Mouse (Mus musculus) neural tube, embryonic 13.5 days (tissue): Measurements from ENCODE around the gene Pmepa1. TPM values are rescaled to one million over a fixed set of nuclear protein-coding genes. Genes with fewer than 3 reads are reported as not detected.

ENCODE experiments used
- ATAC-seq: fragments of 200-750 bp; cut with Nextera tagmentation; 2 replicates; pipeline ENCODE4 v1.8.0; 2017; ENCODE audit warnings: low read depth, mild to moderate bottlenecking, moderate TSS enrichment, moderate library complexity
- H3K27ac ChIP-seq: fragments of 300-500 bp; sonication (generic); replicated peaks from 2 replicates; pipeline ENCODE4 v1.5.1; 2015; ENCODE audit warnings: moderate library complexity, mild to moderate bottlenecking, inconsistent platforms
- H3K27me3 ChIP-seq: fragments of 300-500 bp; sonication (generic); 2 replicates; pipeline ENCODE4 v1.6.1; 2015; ENCODE audit warnings: mild to moderate bottlenecking, inconsistent platforms
- H3K36me3 ChIP-seq: fragments of 300-500 bp; sonication (generic); 2 replicates; pipeline ENCODE4 v1.6.1; 2015; ENCODE audit warnings: mild to moderate bottlenecking, inconsistent platforms
- H3K4me1 ChIP-seq: fragments of 300-500 bp; sonication (generic); replicated peaks from 2 replicates; pipeline ENCODE4 v1.6.1; 2015; ENCODE audit warnings: inconsistent platforms
- H3K4me2 ChIP-seq: fragments of 300-500 bp; sonication (generic); 2 replicates; pipeline ENCODE4 v1.6.1; 2015; ENCODE audit warnings: inconsistent platforms, mild to moderate bottlenecking, moderate library complexity
- H3K4me3 ChIP-seq: fragments of 300-500 bp; sonication (generic); 2 replicates; pipeline ENCODE4 v1.5.1; 2015; ENCODE audit warnings: mild to moderate bottlenecking, inconsistent platforms
- H3K9ac ChIP-seq: fragments of 300-500 bp; sonication (generic); 2 replicates; pipeline ENCODE4 v1.6.1; 2015; ENCODE audit warnings: moderate library complexity, mild to moderate bottlenecking, inconsistent platforms
- H3K9me3 ChIP-seq: fragments of 300-500 bp; sonication (generic); 2 replicates; pipeline ENCODE4 v1.6.1; 2016; ENCODE audit warnings: inconsistent platforms
- WGBS: fragments of 180-500 bp; shearing (Covaris S2); methylation state at CpG from one replicate; pipeline ENCODE4 v1.1.7; 2015; 5-methylcytosine and 5-hydroxymethylcytosine counted together
- polyA plus RNA-seq: library from polyadenylated mRNA; unstranded; fragments of >200 nt; fragmentation: Nextera tagmentation; extraction: Ambion mirVana; gene quantifications from 2 replicates; pipeline ENCODE4 v1.2.1, GENCODE M21; 2015

The Pmepa1 gene
- polyA plus RNA-seq: 5.2 and 6.0 TPM in 2 replicates

DNA sequence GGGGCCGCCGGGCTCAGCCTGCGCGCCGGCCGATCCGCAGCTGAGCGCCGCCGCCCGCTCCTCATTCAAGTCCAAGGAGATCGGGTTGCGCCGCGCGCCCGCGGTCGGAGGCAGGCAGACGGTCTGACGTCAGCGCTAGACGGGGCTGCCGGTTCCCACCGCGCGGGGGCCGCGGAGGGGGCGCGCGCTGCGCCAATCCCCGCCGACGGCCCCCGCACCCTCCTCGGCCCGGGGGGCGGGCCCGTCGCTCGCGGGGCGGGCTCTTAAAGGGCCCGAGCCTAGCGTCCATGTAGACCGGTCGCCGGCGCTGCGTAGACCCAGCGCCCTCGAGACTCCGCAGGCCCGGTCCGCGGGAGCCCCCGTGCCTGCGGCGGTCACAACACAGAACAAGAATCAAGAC is at the start of gene Pmepa1:
Pmepa1 (minus strand) TSS at position 125 of the 400 bp plus-strand sequence.
- peak within 1 kb of the TSS; percentile 96 for H3K4me2 ChIP-seq
- H3K4me1 ChIP-seq: peaks cover 54% of the 10 kb centered on the region
- H3K36me3 ChIP-seq: no peaks in the 10 kb centered on the region
- ATAC-seq: peak; percentile 93
- under 1% methylated on average over 41 of the region's 61 CpGs for WGBS
- H3K4me3 ChIP-seq: peak within 1 kb of the TSS; percentile 99
- H3K27me3 ChIP-seq: no peaks in the 10 kb centered on the region; the same call in 1 of the 2 replicates
- peak within 1 kb of the TSS; percentile 99 for H3K9ac ChIP-seq
- H3K9me3 ChIP-seq: no peaks in the 10 kb centered on the region
- peak within 1 kb of the TSS; percentile 91 for H3K27ac ChIP-seq

DNA sequence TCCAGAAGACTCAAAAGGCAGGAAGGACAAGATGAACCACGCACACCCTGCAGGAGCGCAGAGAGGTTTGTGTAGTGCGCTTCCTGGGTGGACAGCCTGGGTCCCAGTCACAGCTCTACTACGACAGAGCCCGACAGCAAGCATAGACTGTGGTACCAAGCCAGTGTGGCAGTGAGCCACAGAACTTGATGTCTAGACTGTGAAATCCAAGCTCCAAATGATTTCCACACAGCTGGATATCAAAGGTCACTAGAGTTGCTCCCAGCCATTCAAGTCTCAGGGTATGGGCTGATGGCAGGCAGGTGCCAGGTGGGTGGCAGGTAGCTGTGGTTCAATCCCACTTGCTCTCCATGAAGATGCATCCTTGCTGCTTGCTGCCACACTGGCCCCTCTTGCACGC is 45.4 kb upstream of the Pmepa1 start:
- H3K27me3 ChIP-seq: no peaks in the 10 kb centered on the region
- no peaks in the 10 kb centered on the region for H3K36me3 ChIP-seq
- no peaks in the 10 kb centered on the region for H3K9me3 ChIP-seq
- no peak overlapping the region for H3K4me3 ChIP-seq
- H3K27ac ChIP-seq: no peak overlapping the region
- no peak overlapping the region for H3K4me2 ChIP-seq
- WGBS: 82% methylated on average over 6 of the region's 6 CpGs
- no peak for ATAC-seq
- no peak overlapping the region for H3K9ac ChIP-seq
- no peaks in the 10 kb centered on the region for H3K4me1 ChIP-seq

DNA sequence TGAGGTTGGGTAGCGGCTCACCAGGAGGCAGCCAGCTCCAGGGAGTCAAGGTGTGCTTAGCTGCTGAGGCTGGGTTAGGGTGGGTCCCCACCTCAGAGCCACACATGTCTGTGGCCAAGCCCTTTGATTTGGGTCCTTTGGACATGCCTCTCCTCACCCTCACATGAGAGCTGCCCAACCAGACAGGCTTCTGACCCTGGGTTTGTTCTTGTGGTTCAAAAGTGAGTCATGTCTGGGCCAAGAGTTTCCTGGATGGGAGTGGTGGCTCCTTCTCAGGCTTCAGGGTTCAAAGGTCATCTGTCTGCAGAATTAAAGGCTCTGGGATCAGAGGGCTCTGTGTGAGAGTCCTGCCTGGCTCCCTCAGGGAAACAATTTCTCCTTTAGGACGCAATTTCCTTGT is 44.9 kb upstream of the Pmepa1 start:
- ATAC-seq: no peak
- no peaks in the 10 kb centered on the region for H3K9me3 ChIP-seq
- 79% methylated on average over 2 of the region's 2 CpGs for WGBS
- no peak overlapping the region for H3K27ac ChIP-seq
- no peaks in the 10 kb centered on the region for H3K36me3 ChIP-seq
- no peak overlapping the region for H3K4me2 ChIP-seq
- H3K9ac ChIP-seq: no peak overlapping the region
- H3K27me3 ChIP-seq: no peaks in the 10 kb centered on the region
- H3K4me3 ChIP-seq: no peak overlapping the region
- no peaks in the 10 kb centered on the region for H3K4me1 ChIP-seq

DNA sequence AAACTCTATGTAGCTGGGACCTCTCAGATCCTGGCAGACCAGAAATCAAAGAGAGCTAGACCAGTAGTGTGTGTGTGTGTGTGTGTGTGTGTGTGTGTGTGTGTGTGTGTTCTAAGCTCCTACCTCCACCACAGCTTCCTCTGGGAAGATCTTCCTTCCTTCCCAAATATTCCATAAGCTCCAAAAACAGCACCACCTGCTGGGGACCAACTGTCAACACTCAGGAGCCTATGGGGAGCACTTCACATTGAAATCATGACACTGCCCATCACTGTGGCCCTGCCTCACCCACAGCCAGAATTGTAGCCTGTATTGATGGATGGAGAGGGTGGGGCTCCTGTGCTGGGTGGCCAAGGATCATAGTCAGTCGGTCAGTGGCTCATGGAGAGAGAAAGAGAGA is 38.0 kb upstream of the Pmepa1 start:
- Histone ChIP-seq H3K27ac (no peak overlapping the region), H3K36me3 (no peaks in the 10 kb centered on the region), H3K9ac (no peak overlapping the region), H3K4me1 (no peaks in the 10 kb centered on the region), H3K9me3 (no peaks in the 10 kb centered on the region), H3K4me2 (no peak overlapping the region), H3K4me3 (no peak overlapping the region), H3K27me3 (no peaks in the 10 kb centered on the region)
- no peak for ATAC-seq
- WGBS: 80% methylated on average over 1 of the region's 1 CpGs

DNA sequence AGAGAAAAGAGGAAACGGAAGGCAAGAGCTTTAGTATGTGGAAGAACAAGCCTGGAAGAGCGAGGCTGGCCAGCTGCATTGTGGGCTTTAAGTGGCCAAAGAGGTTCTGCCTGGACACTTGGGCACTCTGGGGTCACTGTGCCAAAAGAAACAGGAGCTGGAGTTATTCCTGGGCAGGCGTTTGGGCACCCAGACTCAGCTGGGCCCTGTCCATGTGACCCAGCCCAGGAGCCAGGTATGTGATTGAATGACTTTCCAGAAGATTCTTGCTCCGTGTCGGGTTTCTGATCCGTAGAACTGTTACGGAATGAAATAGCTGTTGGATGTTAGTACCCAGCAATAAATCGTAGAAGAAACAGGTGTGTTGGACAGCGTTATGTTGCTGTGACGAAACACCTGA is 32.2 kb upstream of the Pmepa1 start:
- 93% methylated on average over 10 of the region's 10 CpGs for WGBS
- Histone ChIP-seq H3K4me3 (no peak overlapping the region), H3K9me3 (no peaks in the 10 kb centered on the region), H3K9ac (no peak overlapping the region), H3K36me3 (no peaks in the 10 kb centered on the region), H3K4me1 (peaks cover 19% of the 10 kb centered on the region), H3K27me3 (peaks cover 19% of the 10 kb centered on the region; the same call in 1 of the 2 replicates), H3K4me2 (no peak overlapping the region), H3K27ac (peak overlapping the region; percentile 81)
- ATAC-seq: no peak

DNA sequence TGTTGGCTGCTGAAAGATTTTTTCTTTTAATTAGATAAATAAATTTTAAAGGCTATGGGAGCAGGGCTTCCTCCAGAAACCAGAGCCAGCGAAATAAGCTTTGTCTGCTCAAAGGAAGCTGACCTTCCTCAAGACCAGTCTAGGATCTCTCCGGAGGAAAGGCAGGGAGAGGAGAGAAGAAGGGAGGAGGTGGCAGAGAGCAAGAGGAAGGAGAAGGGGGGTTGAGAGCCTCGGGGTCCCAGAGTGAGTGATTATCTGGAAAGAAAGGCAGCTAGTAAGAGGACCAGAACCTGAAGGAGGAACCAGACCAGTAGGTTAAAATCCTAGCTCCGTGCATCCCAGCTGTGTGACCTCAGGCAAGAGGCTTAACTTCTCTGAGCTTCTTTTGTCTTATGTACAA is 31.7 kb upstream of the Pmepa1 start:
- H3K9ac ChIP-seq: peak overlapping the region; percentile 18; the same call in 1 of the 2 replicates
- H3K27me3 ChIP-seq: peaks cover 19% of the 10 kb centered on the region; the same call in 1 of the 2 replicates
- peak; percentile 29 for ATAC-seq
- 26% methylated on average over 4 of the region's 4 CpGs for WGBS
- no peaks in the 10 kb centered on the region for H3K9me3 ChIP-seq
- H3K4me1 ChIP-seq: peaks cover 19% of the 10 kb centered on the region
- no peaks in the 10 kb centered on the region for H3K36me3 ChIP-seq
- peak overlapping the region; percentile 81 for H3K27ac ChIP-seq
- H3K4me2 ChIP-seq: peak overlapping the region; percentile 44
- no peak overlapping the region for H3K4me3 ChIP-seq

DNA sequence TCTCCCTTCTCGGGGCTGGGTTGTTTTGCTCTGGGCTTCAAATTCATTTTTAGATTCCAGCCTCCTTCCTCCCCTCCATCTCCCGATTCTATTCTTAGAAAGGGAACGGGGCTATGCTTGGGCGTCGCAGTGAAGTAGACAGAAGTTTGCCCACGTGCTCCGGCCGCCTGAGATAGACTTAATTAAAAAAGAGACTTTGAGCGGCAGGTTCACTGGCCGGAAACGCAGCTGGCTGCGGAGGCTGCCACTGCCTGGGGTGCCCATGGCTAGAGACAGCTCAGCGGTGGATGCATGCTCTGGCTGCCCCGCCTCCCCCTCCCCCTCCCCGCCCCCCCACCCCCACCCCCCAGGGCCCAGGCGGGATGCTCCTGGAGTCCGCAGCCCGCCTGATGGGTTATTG is 31.2 kb upstream of the Pmepa1 start:
- H3K27ac ChIP-seq: peak overlapping the region; percentile 81
- ATAC-seq: peak; percentile 84
- H3K36me3 ChIP-seq: no peaks in the 10 kb centered on the region
- peak overlapping the region; percentile 12; the same call in 1 of the 2 replicates for H3K4me3 ChIP-seq
- no peaks in the 10 kb centered on the region for H3K9me3 ChIP-seq
- peak overlapping the region; percentile 44 for H3K4me2 ChIP-seq
- peaks cover 19% of the 10 kb centered on the region for H3K4me1 ChIP-seq
- 1% methylated on average over 14 of the region's 18 CpGs for WGBS
- H3K27me3 ChIP-seq: peaks cover 19% of the 10 kb centered on the region; the same call in 1 of the 2 replicates
- H3K9ac ChIP-seq: 0 out of 2 replicates have a peak overlapping the region, but pooled peaks have one; percentile 18

DNA sequence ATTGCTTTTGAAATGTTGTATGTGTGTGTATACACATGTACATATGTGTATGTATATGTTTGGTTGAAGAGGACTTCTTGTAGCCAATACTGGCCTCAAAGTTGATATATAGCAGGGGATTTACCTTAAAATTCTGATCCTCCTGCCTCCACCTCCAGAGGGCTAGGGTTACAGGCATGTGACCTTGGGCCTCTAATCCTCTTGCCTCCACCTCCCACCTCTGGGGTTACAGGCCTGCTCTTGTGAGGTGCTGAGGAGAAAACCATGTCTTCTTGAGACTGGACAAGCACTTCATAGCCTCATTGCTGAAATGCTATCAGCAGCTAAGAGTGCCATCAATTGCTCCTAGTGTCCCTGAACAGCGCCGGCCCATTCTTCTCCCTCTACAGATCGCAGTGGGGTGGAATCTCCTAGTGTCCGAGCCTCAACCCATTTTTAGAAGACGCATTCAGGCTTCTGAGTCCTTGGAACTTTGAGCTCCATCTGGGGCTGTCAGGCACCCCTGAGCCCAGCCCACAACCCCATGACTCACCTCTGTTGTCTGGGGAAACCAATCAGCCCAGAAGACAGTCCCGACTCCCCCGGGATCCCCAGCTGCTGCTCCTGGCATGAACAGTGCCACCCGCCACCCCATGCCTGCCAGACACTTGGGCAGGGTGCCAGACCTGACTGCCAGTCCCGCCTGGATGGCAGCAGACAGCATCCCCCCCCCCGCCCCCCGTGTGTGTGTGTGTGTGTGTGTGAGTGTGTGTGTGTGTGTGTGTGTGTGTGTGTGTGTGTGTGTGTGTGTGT is 30.6 kb upstream of the Pmepa1 start:
- Histone ChIP-seq H3K9ac (no peak overlapping the region), H3K4me3 (no peak overlapping the region), H3K4me1 (peaks cover 23% of the 10 kb centered on the region), H3K4me2 (peak overlapping the region; percentile 44), H3K9me3 (no peaks in the 10 kb centered on the region), H3K27me3 (peaks cover 19% of the 10 kb centered on the region; the same call in 1 of the 2 replicates), H3K36me3 (no peaks in the 10 kb centered on the region), H3K27ac (peak overlapping the region; percentile 80)
- ATAC-seq: peak; percentile 93
- 17% methylated on average over 9 of the region's 11 CpGs for WGBS

DNA sequence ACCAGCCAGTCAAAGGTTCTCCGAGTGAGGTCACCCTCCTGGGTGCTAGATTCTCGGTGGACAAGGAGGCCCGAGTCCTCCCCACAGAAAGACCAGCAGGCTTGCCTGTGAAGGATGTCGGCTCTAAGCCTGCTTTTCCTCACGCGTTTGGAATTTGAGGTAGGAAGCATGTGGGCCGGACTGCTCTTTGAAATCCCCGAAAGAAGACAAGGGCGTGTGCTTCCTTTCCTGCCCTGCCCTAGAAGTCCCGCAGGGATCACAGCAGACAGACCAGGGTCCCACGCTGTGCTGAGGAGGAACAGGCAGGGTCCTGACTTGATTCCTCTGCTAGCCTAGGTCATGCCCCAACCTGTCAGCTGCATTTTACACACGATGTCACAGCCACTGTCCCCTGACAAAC is 28.7 kb upstream of the Pmepa1 start:
- Histone ChIP-seq H3K36me3 (no peaks in the 10 kb centered on the region), H3K4me3 (no peak overlapping the region), H3K4me2 (no peak overlapping the region), H3K9ac (no peak overlapping the region), H3K27ac (no peak overlapping the region), H3K27me3 (peaks cover 19% of the 10 kb centered on the region; the same call in 1 of the 2 replicates), H3K9me3 (no peaks in the 10 kb centered on the region), H3K4me1 (peaks cover 28% of the 10 kb centered on the region)
- 44% methylated on average over 12 of the region's 12 CpGs for WGBS
- ATAC-seq: no peak

DNA sequence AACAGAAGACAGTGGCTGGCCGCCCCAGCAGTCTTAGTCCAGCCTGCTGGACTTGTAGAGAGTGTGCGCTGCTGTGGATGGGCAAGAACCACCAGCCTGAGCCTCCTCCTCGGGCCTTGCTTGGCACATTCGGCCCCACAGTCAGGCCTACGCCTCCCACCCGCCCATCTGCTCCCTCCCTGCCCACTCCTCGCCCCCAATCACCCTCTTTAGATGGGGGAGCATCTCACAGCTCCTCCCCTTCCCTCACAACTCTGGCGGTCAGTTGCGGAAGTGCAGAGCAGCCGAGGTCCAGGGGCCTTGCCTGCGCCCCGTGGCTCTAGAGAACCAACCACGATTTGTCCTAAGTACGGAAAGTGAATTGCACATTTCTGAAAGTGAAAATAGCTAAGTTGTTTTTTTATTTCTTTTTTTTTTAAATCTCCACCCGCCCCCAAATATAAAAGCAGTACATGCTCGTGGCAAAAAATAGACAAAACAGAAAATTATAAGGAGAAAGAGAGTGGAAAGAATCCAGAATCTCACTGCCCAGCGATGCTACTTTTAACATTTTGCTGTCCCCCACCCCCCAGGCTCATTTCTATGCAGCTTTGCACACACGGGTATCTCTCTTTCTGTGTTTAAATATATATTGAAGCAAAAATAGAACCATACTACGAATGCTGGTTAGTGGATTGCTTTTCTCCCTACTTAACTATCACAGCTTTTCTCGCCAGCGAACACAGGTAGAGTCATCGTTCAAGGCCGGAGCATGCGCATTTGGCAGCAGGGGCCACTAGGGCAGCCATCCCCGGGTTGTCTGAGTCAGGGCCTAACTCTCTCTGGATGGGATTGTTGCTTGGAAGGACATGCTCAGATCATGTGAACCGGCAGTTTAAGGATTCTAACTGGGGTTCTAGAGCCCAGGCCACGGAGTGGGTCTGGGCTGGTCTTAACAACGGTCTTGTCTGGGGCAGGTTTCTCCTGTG is 24.6 kb upstream of the Pmepa1 start:
- H3K4me3 ChIP-seq: no peak overlapping the region
- H3K27ac ChIP-seq: no peak overlapping the region

DNA sequence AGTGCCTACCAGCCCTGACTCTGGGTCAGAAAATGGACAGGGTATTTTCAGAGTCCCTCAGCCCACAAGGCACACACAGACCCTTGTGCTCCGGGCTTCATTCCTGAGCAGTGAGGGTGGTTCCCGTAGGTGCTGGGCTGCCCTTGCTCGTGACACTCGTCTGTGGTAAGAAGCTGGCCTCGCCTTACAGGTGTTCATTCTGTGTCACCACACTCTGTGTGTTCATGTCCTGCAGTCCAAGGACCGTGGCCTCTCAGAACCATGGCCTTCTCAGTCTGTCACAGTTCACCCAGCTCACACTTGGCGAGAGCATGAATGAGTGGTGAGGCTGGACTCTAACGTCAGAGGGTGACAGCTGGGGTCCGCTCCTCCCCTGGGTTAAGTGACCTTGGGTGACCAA is 20.1 kb upstream of the Pmepa1 start:
- H3K4me2 ChIP-seq: no peak overlapping the region
- no peak overlapping the region for H3K4me3 ChIP-seq
- no peaks in the 10 kb centered on the region for H3K9me3 ChIP-seq
- H3K4me1 ChIP-seq: no peaks in the 10 kb centered on the region
- ATAC-seq: no peak
- no peaks in the 10 kb centered on the region for H3K27me3 ChIP-seq
- WGBS: 87% methylated on average over 9 of the region's 9 CpGs
- no peaks in the 10 kb centered on the region for H3K36me3 ChIP-seq
- no peak overlapping the region for H3K27ac ChIP-seq
- H3K9ac ChIP-seq: no peak overlapping the region

More for the DNA sequence above, 24.6 kb upstream of the Pmepa1 start:
- Histone ChIP-seq H3K36me3 (no peaks in the 10 kb centered on the region), H3K9ac (no peak overlapping the region), H3K4me2 (no peak overlapping the region), H3K27me3 (peaks cover 19% of the 10 kb centered on the region; the same call in 1 of the 2 replicates), H3K9me3 (no peaks in the 10 kb centered on the region), H3K4me1 (peaks cover 8% of the 10 kb centered on the region)
- WGBS: 75% methylated on average over 28 of the region's 28 CpGs
- no peak for ATAC-seq

DNA sequence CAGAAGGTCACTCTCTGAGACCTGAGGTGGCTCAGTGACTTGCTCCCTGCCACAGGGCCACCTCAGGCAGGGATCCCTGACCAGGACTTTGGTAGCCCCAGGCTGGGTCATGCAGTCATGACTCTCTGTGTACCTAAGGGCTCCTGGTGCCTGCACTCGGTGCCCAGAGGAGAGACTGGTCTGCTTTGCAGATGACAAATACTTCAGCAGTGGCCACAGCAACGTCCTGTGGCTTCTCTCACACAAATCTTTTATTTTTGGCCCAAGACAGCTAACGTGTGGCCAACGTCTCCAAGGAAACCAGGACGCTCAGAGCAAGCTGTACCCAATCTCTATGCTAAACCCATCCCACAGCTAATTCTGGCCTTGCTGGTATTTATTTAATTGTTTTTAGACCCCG is 16.7 kb upstream of the Pmepa1 start:
- Histone ChIP-seq H3K9me3 (no peaks in the 10 kb centered on the region), H3K4me3 (no peak overlapping the region), H3K27me3 (no peaks in the 10 kb centered on the region), H3K36me3 (no peaks in the 10 kb centered on the region), H3K4me2 (no peak overlapping the region), H3K9ac (no peak overlapping the region), H3K4me1 (no peaks in the 10 kb centered on the region), H3K27ac (no peak overlapping the region)
- ATAC-seq: no peak
- WGBS: 61% methylated on average over 6 of the region's 6 CpGs
